Mouse (Mus musculus) cerebellum, adult 11 months (tissue): Measurements from ENCODE around the gene Ube2g1.
"Not testable (repeated sequence)": the region's sequence is repeated elsewhere in the genome, so short reads cannot be mapped to it uniquely, and the experiment has no call there.

Experiments used
- DNase-seq: peaks from one replicate; pipeline ENCODE4 v3.0.0; 2022

Gene Ube2g1

DNA sequence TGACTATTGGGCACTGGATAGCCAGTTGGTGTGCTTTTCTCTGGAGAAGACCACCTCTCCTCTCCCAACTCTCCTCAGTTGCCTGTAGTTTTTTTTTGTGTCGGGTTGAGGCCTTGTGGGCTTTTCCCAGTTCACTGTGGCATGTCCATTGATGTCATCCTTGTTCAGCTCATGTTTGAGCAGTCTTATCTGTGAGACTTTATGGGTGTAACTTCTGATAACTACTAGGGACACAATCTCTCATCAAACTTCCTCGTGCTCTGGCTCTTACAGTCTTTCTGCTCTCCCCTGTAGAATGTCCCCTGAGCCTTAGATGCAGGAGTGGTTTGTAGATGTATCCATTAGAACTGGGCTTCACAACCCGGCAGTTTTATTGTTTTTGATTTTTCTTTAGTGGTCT is 87.9 kb downstream of the Ube2g1 start:
- DNase-seq: no peak

DNA sequence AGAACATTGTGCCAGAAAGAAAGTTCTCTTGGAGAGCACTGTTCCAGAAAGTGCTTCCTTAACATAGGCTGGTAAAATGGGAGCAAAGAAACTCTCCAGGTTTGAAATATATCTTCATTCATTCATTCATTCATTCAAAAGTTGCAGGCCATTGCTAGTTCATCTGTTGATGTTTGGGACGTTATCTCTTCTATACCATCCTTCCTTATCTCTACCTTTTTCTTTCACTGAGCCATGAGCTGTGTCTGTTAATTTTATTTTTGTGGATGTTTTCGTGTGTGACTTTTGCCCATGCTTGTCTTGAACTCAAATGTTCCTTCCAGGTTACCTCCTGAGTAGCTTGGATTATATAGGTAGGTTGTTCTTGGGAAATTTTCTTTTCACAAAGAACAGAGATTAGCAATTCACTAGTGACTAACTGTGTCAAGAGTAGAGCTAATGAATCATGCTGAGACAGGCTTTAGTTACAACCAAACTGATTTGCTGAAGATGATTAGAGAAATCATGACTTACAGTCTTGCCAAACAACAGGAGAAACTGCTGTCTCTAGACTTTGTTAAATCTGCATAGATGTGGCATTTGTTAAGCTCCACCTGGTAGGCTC is 89.4 kb downstream of the Ube2g1 start:
- DNase-seq: no peak

DNA sequence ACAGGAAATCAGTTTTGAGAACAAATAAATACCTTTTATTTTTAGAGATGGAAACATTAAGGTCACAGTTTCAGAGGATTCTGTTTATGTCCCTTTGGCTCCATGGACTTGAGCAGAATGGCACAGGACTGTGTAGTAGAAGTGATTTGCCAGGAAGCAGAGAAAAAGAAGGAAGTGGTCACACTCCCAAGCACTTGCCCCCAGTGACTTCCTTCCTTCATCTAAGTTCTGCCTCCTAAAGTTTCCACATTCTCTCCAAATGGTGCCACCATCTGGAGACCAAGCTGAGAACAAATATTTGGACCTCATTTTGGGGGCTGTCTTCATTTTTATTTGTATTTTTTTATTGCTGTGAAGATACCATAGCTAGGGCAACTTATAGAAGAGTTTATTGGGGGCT is 90.2 kb downstream of the Ube2g1 start:
- no peak for DNase-seq

DNA sequence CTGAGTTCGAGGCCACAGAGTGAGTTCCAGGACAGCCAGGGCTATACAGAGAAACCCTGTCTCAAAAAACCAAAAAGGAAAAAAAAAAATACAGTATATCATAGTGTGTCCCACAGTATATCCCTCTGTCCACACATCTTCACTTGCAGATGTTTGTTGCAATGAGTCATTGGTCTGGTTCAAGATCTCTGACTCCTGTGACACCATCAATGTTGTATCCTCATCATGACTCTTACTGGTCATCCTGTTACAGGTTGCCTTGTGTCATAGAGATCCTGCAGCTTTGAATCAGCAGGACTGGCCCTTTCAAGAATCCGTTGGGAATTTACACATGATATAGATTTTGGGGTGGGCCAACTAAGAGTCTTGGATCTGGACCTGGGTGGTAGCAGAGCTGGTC is 98.0 kb downstream of the Ube2g1 start:
- not testable (repeated sequence) for DNase-seq

DNA sequence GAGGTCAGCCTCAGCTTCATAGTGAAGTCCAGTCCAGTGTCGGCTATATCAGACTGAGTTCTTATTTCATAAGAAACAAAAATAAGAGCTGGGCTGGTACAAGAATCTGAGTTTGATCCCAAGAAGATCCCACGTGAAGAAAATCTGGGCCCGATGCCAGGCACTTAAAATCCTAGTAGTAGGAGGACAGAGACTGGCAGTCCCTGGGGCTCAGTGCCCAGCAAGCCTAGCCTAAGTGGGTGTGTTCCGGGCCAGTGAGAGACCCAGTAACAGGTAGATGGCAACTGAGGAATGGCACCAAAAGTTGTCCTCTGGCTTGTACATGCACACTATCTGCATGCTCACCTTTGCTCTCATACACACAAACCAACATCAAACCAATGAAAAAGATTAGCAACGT is 105.6 kb downstream of the Ube2g1 start:
- DNase-seq: no peak

DNA sequence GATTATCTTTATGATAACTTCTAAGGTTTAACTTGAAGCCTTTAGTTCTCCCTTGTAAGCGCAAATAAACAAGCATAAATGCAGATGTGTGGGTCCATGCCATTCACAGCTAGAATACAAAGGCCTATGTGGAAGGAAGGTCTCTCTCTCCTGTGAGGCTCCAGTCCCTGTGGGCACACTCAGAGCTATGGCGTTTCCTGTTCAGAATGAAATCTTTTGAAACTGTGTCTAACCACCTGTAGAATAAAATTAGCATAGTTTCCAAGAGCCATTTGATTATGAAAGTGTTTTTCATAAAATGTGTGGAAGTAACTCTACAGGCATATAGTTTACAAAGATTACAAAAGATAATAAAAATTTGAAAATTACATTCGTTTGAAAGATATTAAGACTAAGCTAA is 111.1 kb downstream of the Ube2g1 start:
- no peak for DNase-seq

DNA sequence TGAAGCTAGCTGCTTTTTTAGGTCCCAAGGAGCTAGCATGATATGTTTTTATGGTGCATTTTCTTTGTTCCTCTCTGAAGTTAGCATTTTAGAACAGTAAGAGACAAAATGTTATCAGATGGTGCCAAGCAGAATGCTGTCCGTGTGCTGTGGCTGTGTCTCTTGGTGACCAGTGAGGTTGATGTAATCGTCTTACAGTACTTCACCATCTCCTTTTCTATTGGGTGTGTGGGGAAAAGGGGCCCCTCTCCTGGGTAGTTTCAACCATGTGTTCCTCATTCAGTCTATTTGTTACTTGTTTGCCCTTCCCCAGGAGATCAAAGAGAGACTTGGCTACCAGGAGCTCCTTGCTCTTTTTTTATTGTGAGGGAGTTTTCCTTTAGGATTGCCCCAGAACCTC is 116.1 kb downstream of the Ube2g1 start:
- no peak for DNase-seq

DNA sequence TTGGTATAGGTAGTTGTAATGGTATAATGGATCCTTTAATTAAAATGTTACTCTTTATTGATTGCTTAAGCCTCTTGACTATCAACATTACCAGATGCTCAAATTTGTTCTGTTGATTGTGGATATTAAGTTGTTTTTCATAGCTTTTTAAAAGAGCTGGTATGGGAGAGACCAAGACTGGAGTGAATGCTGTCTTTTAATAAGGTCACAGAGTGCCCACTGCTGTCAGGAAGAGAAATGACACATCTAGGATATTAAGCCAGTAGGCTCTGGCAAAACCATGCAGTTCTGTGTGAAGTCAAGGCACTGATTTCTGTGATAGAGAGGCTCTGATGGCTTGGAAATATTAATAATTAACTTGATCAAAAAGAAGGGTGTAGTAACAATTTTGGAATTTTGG is 116.8 kb downstream of the Ube2g1 start:
- no peak for DNase-seq

DNA sequence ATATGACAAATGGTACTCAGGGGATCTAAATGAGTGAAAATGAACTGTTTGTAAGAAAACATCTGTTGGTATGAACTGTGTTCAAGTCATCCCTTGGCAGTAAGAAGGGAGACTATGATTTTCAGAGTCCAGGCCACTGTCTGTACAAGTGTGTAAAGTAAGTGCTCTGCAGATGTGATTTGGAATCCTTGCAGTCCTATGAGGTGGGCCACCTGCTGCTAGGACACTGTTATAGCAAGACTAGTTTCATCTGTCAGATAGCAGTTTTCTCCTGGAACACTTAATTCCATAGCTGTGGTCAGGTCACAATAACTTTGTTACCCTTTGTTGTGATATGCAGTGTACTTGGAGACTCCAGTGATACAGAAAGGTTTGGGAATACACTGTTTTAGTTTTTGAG is 118.9 kb downstream of the Ube2g1 start:
- DNase-seq: no peak

- DNase-seq: no peak
Observed at GRCm38 (mm10) chr11:72733736-72734135, 126.7 kb downstream of the Ube2g1 start.

DNA sequence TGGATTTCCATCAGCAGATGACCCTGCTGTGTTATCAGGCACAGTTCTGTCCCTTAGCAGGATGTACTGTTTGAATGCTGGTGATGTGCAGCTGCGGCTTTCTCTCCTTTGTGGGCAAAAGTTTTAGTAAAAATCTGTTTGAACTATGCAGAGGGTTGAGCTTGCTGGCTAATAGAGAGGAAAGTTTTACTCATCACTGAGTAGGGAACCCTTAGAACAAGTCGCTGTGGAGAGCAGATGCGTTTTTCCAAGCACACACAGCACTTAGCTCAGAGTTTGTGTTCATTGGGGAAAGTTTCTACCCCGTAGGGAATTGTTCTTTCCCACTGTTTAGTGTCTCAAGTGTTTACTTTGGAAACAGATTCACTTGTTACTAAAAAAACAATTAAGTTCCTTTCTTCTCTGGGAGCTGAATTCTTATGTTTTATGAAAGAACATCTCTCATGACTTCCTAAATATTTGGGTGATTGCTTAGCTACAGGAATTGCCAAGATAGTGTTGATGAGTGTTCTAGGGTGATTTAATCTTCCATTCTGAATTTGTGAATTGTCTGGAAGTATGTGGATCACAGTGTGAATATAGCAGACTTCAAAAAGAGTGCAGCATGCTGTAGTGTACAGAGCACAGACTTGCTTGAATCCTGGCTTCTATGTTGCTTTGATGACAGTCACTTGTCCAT is 127.9 kb downstream of the Ube2g1 start:
- no peak for DNase-seq

DNA sequence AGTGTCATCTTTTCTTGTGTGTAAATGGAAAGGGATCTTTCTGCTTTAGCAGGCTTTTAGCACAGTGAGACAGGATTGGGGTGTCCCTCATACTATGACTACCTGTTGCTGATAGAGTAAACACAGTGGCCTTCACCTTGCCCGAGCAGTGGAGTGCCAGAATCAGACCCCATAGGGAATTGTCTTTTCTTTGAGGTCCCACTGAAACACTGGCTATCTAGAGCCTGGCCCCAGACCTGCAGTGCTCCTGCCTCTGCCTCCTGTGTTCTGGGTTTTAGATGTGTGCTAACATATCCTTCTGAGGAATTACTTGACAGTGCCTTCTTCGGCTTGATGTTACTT is 128.4 kb downstream of the Ube2g1 start:
- no peak for DNase-seq
